Mouse (Mus musculus): ENCODE measurements at regions not wholly inside any gene's neighbourhood (a gene's known extent, or its start where the extent isn't known, plus 50 kb on each side); places are given as distances from the start of the nearest gene placed in this dataset.

DNA sequence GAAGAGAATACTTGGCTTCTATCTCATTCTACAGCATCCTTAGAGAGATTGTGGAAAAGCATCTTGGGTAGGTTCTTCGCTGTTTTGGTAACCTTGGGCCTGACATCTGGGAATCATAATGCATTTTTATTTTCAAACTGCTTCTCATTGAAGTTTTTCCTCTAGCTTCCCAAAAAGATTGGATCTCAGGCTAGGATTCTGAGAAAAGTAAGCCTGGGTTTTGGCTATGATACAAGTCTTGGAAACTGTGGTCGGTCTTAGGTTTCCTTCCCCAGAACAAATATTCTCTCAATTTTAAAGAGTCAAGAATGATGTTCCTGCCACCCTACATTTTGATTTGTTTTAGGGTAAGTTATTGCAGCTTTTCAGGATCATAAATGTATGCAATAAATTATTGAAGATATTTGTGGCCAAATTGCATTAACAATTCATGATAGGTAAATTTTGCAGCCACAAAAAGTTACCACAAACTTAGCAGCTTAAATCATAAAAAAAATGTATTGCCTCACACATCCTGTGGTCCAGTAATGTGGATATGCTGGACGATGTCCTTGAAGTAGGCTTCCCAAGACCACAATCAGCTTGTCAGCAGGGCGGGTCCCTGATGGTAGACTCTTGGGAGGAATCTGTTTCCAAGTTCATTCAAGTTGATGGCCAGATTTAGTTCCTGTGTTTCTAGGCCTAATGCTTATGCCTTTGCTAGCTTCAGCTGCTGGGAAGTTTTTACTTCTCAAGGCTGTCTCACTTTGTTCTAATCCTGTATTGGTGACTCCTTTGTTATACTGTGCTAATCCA is 257.6 kb upstream of the Adamts5 start:
- no peak for ATAC-seq (ENCODE audit: insufficient number of reproducible peaks, low FRiP score, low TSS enrichment, low read depth)
- no peaks in the 10 kb centered on the region for H3K9me3 ChIP-seq
- H3K27ac ChIP-seq: no peak overlapping the region
- no peak overlapping the region for H3K4me3 ChIP-seq
- no peaks in the 10 kb centered on the region for H3K4me1 ChIP-seq
- H3K36me3 ChIP-seq: no peaks in the 10 kb centered on the region
- no peak overlapping the region for H3K9ac ChIP-seq
- H3K4me2 ChIP-seq: no peak overlapping the region
- 55% methylated on average over 4 of the region's 4 CpGs for WGBS
- no peaks in the 10 kb centered on the region for H3K27me3 ChIP-seq

- WGBS: 64% methylated on average over 3 of the region's 3 CpGs
- Histone ChIP-seq H3K9me3 (no peaks in the 10 kb centered on the region), H3K36me3 (no peaks in the 10 kb centered on the region), H3K4me3 (no peak overlapping the region), H3K4me1 (no peaks in the 10 kb centered on the region), H3K27ac (no peak overlapping the region), H3K4me2 (no peak overlapping the region), H3K9ac (no peak overlapping the region), H3K27me3 (no peaks in the 10 kb centered on the region)
- no peak for ATAC-seq (ENCODE audit: insufficient number of reproducible peaks, low FRiP score, low TSS enrichment, low read depth)
These were observed 236.5 kb upstream of the Adamts5 start for GRCm38 (mm10) chr16:86138171-86138570.

GRCm38 (mm10) chr16:86136169-86136568 is 234.5 kb upstream of the Adamts5 start:
- Histone ChIP-seq H3K4me3 (no peak overlapping the region), H3K4me2 (no peak overlapping the region), H3K27me3 (no peaks in the 10 kb centered on the region), H3K36me3 (no peaks in the 10 kb centered on the region), H3K27ac (no peak overlapping the region), H3K9me3 (no peaks in the 10 kb centered on the region), H3K9ac (no peak overlapping the region), H3K4me1 (no peaks in the 10 kb centered on the region)
- 50% methylated on average over 3 of the region's 3 CpGs for WGBS
- ATAC-seq (ENCODE audit: insufficient number of reproducible peaks, low FRiP score, low TSS enrichment, low read depth): no peak

DNA sequence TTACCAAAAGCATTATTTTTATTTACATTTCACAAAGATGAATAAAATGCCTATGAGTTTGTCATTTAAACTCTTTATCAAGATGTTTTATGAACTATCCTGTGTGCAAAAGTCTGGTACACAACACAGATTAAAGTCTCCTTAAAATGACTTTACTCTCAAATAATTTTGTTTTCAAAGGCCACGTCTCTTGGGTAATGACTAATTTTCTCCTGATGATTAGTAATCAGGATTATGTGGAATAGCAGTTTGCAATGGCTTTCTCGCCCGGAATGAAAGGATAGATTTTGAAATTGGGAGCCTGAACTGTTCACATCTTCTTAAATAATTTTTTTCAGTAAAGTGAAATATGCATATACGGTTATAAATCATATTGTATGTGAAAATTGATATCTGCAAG is 225.8 kb upstream of the Adamts5 start:
- Histone ChIP-seq H3K27ac (no peak overlapping the region), H3K27me3 (no peaks in the 10 kb centered on the region), H3K9me3 (no peaks in the 10 kb centered on the region), H3K9ac (no peak overlapping the region), H3K36me3 (no peaks in the 10 kb centered on the region), H3K4me3 (no peak overlapping the region), H3K4me1 (0 out of 2 replicates have a peak, but pooled peaks cover 2% of the 10 kb centered on the region), H3K4me2 (no peak overlapping the region)
- ATAC-seq (ENCODE audit: insufficient number of reproducible peaks, low FRiP score, low TSS enrichment, low read depth): no peak
- 77% methylated on average over 4 of the region's 4 CpGs for WGBS

- H3K27me3 ChIP-seq: no peaks in the 10 kb centered on the region
- H3K9ac ChIP-seq: no peak overlapping the region
These were observed 222.6 kb upstream of the Adamts5 start for GRCm38 (mm10) chr16:86124182-86124581.

DNA sequence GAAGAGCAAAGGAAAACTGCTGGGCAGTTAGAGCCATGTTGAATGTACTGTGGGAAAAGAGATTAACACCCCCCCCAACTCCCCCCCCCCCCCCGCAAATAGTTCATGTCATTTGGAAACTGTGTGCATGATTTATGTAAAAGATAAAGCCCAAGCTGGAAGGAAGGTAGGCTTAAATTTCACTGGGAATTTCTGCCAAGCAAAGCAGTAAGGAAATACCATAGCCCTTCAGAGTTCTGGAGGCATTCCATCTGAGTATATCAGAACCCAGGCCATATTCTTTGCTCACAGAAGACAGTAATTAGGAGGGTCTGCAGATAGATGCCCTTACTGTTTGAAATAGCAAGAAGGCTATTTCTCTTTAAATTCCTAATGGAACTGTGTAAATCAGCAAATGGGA is 221.3 kb upstream of the Adamts5 start:
- no peak overlapping the region for H3K4me2 ChIP-seq
- H3K36me3 ChIP-seq: no peaks in the 10 kb centered on the region
- no peak overlapping the region for H3K9ac ChIP-seq
- 14% methylated on average over 1 of the region's 1 CpGs for WGBS
- H3K4me1 ChIP-seq: 0 out of 2 replicates have a peak, but pooled peaks cover 2% of the 10 kb centered on the region
- no peaks in the 10 kb centered on the region for H3K27me3 ChIP-seq
- H3K9me3 ChIP-seq: no peaks in the 10 kb centered on the region
- no peak overlapping the region for H3K27ac ChIP-seq
- ATAC-seq (ENCODE audit: insufficient number of reproducible peaks, low FRiP score, low TSS enrichment, low read depth): no peak
- H3K4me3 ChIP-seq: no peak overlapping the region

More at GRCm38 (mm10) chr16:86124182-86124581, 222.6 kb upstream of the Adamts5 start:
- WGBS: 85% methylated on average over 1 of the region's 1 CpGs
- no peak for ATAC-seq (ENCODE audit: insufficient number of reproducible peaks, low FRiP score, low TSS enrichment, low read depth)
- Histone ChIP-seq H3K4me2 (no peak overlapping the region), H3K36me3 (no peaks in the 10 kb centered on the region), H3K4me3 (no peak overlapping the region), H3K27ac (no peak overlapping the region), H3K4me1 (0 out of 2 replicates have a peak, but pooled peaks cover 2% of the 10 kb centered on the region), H3K9me3 (no peaks in the 10 kb centered on the region)

DNA sequence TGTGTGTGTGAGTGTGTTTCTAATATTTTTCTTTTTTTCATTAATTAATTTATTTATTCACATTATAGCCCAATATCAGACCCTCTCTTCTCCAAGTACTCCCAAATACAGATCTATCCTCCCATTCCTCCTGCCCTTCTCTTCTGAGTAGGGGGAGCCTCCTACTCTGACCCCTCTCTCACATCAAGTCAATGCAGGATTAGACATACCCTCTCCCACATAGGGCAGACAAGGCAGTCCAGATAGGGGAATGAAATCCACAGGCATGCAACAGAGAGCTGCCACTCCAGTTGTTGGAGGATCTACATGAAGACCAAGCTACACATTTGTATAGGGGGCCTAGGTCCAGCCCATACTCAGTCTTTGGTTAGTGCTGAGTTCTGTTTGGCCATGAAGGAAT is 216.3 kb upstream of the Adamts5 start:
- Histone ChIP-seq H3K9me3 (no peaks in the 10 kb centered on the region), H3K27ac (no peak overlapping the region), H3K36me3 (no peaks in the 10 kb centered on the region), H3K4me2 (no peak overlapping the region), H3K4me1 (0 out of 2 replicates have a peak, but pooled peaks cover under 1% of the 10 kb centered on the region), H3K27me3 (no peaks in the 10 kb centered on the region), H3K4me3 (no peak overlapping the region), H3K9ac (no peak overlapping the region)
- no peak for ATAC-seq (ENCODE audit: insufficient number of reproducible peaks, low FRiP score, low TSS enrichment, low read depth)

DNA sequence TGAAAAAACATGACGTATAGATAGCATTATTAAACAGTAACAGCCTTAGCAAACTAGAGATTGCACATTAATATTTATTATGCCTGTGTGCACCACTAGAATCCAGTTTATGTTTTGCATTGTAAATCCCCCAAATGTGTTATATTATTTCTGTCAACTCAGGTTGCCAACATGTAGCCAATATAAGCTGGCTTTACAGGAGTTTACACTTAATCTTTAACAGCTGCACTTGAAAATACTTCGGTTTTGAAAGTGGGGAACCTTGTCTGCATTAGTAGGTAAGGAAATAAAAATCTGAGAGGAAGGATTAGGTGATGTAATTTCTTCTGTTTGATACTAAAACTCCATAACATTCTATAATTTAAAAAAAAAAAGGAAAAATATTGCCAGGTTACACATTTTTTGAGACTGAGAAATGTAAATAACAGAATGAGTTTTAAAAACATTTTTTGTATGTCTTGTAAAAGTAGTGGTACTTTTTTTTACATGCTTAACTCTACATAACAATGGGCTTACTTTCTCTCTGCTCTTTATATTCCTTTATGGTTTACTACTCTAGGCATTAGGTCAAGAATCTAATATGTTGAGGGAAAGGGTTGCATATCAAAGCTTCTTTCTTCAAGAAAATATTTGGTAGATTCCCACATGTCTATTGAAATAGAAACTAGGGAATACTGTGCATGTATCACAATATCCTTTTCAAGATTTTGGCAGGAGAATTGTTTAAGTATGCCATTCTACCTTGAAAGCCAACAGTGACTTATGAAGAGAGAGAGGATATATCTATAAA is 214.2 kb upstream of the Adamts5 start:
- no peak for ATAC-seq (ENCODE audit: insufficient number of reproducible peaks, low FRiP score, low TSS enrichment, low read depth)
- 24% methylated on average over 2 of the region's 2 CpGs for WGBS
- H3K27ac ChIP-seq: no peak overlapping the region

DNA sequence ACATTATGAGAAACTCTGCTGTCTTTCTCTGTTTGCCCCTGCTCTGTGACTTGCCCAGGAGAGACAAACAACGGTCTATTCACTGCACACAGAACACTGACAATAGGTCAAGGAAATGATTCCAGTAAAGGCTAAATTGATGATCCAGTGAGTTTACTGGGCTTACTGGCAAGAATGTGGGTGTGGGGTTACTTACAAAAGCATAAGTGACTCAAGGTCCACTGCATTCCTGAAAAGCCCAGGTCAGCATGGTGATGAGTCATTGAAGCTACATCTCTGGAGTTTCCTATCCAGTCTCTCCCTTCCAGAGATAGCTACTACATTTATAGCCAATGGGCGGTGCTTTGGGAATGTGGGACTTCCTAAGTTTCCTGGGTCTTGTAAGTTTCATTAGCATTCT is 192.8 kb upstream of the Adamts5 start:
- no peak for ATAC-seq (ENCODE audit: insufficient number of reproducible peaks, low FRiP score, low TSS enrichment, low read depth)
- Histone ChIP-seq H3K4me1 (no peaks in the 10 kb centered on the region), H3K9me3 (no peaks in the 10 kb centered on the region), H3K4me3 (no peak overlapping the region), H3K36me3 (no peaks in the 10 kb centered on the region), H3K27ac (no peak overlapping the region), H3K4me2 (no peak overlapping the region), H3K9ac (no peak overlapping the region), H3K27me3 (no peaks in the 10 kb centered on the region)
- 91% methylated on average over 2 of the region's 2 CpGs for WGBS

More for the DNA sequence above, 214.2 kb upstream of the Adamts5 start:
- Histone ChIP-seq H3K4me1 (no peaks in the 10 kb centered on the region), H3K4me2 (no peak overlapping the region), H3K9ac (no peak overlapping the region), H3K4me3 (no peak overlapping the region), H3K36me3 (no peaks in the 10 kb centered on the region), H3K27me3 (no peaks in the 10 kb centered on the region), H3K9me3 (no peaks in the 10 kb centered on the region)

DNA sequence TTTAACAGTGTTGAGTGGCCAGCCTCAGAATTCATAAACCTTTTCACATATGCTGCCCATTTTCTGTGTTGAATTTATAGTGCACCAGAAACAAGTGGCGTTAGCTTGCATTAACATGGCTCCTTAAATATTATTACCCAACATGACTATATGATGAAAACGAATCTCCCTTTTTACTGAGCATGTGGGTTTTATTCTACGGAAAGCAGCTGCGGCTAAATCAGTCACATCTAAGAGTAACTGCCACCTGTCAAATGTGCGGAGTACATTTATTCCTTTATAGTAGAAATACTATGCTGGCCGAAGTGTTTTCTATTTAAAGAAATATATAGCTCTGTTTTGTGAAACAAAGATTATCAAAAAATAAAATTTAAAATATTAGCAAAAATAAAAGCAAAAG is 188.5 kb upstream of the Adamts5 start:
- Histone ChIP-seq H3K4me2 (no peak overlapping the region), H3K36me3 (no peaks in the 10 kb centered on the region), H3K9ac (no peak overlapping the region), H3K4me1 (no peaks in the 10 kb centered on the region), H3K4me3 (no peak overlapping the region), H3K27ac (no peak overlapping the region), H3K27me3 (no peaks in the 10 kb centered on the region), H3K9me3 (no peaks in the 10 kb centered on the region)
- 47% methylated on average over 6 of the region's 6 CpGs for WGBS
- ATAC-seq (ENCODE audit: insufficient number of reproducible peaks, low FRiP score, low TSS enrichment, low read depth): no peak

DNA sequence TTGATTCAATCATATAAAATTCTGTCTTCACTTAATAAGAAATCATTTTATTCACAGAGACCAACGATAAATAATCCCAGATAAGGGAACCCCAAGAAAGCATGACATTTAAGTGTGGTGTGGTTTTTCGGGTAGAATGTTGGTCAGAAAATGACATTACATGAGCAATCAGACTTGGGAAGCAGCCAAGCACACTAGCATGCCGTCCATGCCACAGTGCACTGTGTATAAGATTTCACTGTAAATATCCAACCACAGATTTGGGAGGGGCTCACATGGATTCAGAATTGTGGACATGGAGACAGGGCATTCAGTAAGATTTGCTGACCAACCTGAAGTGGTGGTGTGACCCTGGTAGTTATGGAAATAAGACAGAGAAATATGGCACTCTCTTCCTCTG is 185.8 kb upstream of the Adamts5 start:
- H3K27ac ChIP-seq: no peak overlapping the region
- WGBS: 67% methylated on average over 3 of the region's 3 CpGs
- H3K4me3 ChIP-seq: no peak overlapping the region
- H3K36me3 ChIP-seq: no peaks in the 10 kb centered on the region
- H3K9me3 ChIP-seq: no peaks in the 10 kb centered on the region
- H3K4me1 ChIP-seq: no peaks in the 10 kb centered on the region
- H3K4me2 ChIP-seq: no peak overlapping the region
- no peak for ATAC-seq (ENCODE audit: insufficient number of reproducible peaks, low FRiP score, low TSS enrichment, low read depth)
- no peak overlapping the region for H3K9ac ChIP-seq
- no peaks in the 10 kb centered on the region for H3K27me3 ChIP-seq

DNA sequence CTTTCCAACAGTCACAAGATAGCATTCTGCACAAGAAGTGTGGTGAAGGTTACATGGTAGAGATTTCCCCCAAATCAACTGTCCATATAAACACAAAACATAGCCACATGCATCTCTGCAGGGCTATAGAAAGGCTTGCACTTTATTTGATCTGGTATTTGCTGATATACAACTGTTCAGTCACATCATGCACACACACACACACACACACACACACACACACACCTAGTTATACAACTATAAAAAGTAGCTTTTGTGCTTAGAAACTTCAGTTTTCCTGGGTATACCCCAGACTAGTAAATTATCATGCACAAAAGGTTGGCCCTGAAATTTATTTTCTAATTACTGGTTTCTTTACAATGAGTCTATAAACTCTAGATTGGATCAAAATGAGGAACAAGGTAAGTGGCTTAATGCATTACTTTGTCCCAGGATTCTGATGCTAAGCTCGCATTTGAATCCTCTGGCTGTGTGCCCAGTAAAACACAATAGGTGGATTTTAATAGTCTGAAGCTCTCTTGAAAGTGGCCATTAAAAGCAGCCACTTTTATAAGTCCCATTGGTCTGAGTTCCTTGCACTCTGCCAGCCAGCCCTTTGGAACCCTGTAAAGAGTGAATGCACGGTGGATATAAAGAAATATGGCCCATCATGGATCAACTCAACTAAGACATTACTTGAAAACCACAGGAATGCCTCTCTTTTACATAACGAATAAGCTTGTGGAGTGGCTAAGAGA is 166.2 kb upstream of the Adamts5 start:
- no peak overlapping the region for H3K9ac ChIP-seq
- 18% methylated on average over 3 of the region's 3 CpGs for whole genome bisulfite sequencing
- no peaks in the 10 kb centered on the region for H3K9me3 ChIP-seq
- 0 out of 2 replicates have a peak, but pooled peaks cover 5% of the 10 kb centered on the region for H3K4me1 ChIP-seq
- H3K27me3 ChIP-seq: no peaks in the 10 kb centered on the region
- H3K27ac ChIP-seq: no peak overlapping the region
- ATAC-seq (ENCODE audit: insufficient number of reproducible peaks, low FRiP score, low TSS enrichment, low read depth): no peak
- no peak overlapping the region for H3K4me3 ChIP-seq
- H3K36me3 ChIP-seq: no peaks in the 10 kb centered on the region
- H3K4me2 ChIP-seq: no peak overlapping the region
